Mouse (Mus musculus) olfactory bulb, adult 2 months (tissue): ENCODE data around the gene Fbll1.

Source experiments
- CTCF ChIP-seq: fragments of 200-500 bp; IDR thresholded peaks from 2 replicates; pipeline ENCODE4 v1.5.1; 2012; ENCODE audit warnings: low read depth, mild to moderate bottlenecking, low read length, moderate library complexity; ENCODE audit not compliant: insufficient read depth
- POLR2A ChIP-seq: fragments of 200-500 bp; IDR thresholded peaks from 2 replicates; pipeline ENCODE4 v1.6.1; 2012; ENCODE audit warnings: mild to moderate bottlenecking, low read depth, low read length, moderate library complexity; ENCODE audit not compliant: insufficient read depth

DNA sequence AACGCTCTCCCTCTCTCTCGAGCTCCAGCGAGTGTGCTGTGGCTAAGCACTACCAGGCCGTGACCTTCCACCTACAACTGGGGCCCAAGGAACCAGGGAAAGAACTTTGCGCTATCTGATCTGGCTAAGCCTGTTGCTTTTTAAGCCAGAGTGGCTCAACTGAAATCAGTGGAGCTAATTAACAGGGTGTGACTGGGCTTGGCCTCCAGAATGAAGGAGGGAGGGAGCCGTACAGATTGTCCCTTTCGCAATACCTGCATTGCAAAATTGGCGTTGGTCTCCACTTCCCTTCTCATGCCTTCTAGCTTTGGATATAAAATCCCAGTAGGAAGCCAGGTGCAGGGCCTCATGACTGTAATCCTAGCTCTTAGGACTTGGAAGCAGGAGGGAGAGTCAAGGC is 48.1 kb downstream of the Fbll1 start:
- TF ChIP-seq CTCF = no peak
- TF ChIP-seq POLR2A = no peak
